Mouse (Mus musculus) lung, embryonic 15.5 days (tissue): ENCODE measurements at regions not wholly inside any gene's neighbourhood (a gene's known extent, or its start where the extent isn't known, plus 50 kb on each side); places are given as distances from the start of the nearest gene placed in this dataset.
A peak's percentile ranks its signal among the peaks of the same experiment; 100 is the strongest.
"Not testable (repeated sequence)": the region's sequence is repeated elsewhere in the genome, so short reads cannot be mapped to it uniquely, and the experiment has no call there.

Experiments
- ATAC-seq: fragments of 200-750 bp; cut with Nextera tagmentation; 2 replicates; pipeline ENCODE4 v1.8.0; 2017; ENCODE audit warnings: moderate number of reproducible peaks, borderline replicate concordance; ENCODE audit not compliant: low FRiP score, low TSS enrichment; ENCODE audit errors: extremely low read depth
- H3K27ac ChIP-seq: fragments of 300-500 bp; sonication (generic); 2 replicates; pipeline ENCODE4 v1.5.1; 2015; ENCODE audit warnings: moderate library complexity, mild to moderate bottlenecking, inconsistent platforms
- H3K27me3 ChIP-seq: fragments of 300-500 bp; sonication (generic); 2 replicates; pipeline ENCODE4 v1.6.1; 2015; ENCODE audit warnings: inconsistent platforms
- H3K36me3 ChIP-seq: fragments of 300-500 bp; sonication (generic); 2 replicates; pipeline ENCODE4 v1.6.1; 2015; ENCODE audit warnings: inconsistent platforms
- H3K4me1 ChIP-seq: fragments of 300-500 bp; sonication (generic); 2 replicates; pipeline ENCODE4 v1.6.1; 2015; ENCODE audit warnings: inconsistent platforms
- H3K4me2 ChIP-seq: fragments of 300-500 bp; sonication (generic); 2 replicates; pipeline ENCODE4 v1.6.1; 2015; ENCODE audit warnings: inconsistent platforms, mild to moderate bottlenecking, moderate library complexity
- H3K4me3 ChIP-seq: fragments of 300-500 bp; sonication (generic); 2 replicates; pipeline ENCODE4 v1.5.1; 2015; ENCODE audit warnings: mild to moderate bottlenecking, inconsistent platforms
- H3K9ac ChIP-seq: fragments of 300-500 bp; sonication (generic); 2 replicates; pipeline ENCODE4 v1.6.1; 2015; ENCODE audit warnings: inconsistent platforms
- H3K9me3 ChIP-seq: fragments of 300-500 bp; sonication (generic); 2 replicates; pipeline ENCODE4 v1.6.1; 2016; ENCODE audit warnings: inconsistent platforms
- WGBS: fragments of 180-500 bp; shearing (Covaris S2); methylation state at CpG from one replicate; pipeline ENCODE4 v1.1.7; 2015; 5-methylcytosine and 5-hydroxymethylcytosine counted together

DNA sequence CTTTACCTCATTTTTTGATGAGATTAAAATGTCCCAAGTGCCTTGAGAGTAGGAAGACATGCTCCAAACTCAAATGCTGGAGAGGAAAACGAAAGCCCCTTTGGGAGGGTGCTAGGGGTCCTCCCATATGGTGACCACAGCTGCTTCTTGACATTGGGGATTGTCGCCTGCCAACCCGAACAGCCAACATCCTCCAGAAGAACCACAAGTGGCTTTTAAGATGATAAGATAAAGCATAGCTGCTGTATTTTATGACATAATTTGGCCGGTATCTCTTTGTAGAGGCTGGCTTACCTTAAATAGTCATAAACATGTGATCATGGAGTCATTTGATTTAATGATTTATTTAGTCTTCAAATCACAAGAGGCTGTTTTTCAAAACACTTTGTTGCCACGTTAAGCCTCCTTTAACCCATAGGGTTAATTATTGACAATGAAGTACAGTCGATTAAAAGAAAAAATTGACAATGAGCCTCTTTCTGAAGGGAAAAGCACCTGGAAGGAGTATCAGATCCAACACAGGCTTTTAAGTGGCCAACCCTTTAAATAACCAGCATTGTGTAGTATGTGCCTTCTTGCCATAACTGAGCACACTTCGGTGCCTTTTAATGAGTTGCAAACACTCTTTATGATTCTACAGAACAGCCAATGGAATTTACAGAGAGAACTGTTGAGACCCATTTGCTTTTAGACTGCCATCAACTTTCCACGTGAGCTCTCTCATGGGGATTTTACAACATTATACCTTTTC, 76.1 kb upstream of the Cdk6 start:
- H3K4me1 ChIP-seq, H3K27ac ChIP-seq: not testable (repeated sequence)
- WGBS, result 52% methylated on average over 8 of the region's 8 CpGs

DNA sequence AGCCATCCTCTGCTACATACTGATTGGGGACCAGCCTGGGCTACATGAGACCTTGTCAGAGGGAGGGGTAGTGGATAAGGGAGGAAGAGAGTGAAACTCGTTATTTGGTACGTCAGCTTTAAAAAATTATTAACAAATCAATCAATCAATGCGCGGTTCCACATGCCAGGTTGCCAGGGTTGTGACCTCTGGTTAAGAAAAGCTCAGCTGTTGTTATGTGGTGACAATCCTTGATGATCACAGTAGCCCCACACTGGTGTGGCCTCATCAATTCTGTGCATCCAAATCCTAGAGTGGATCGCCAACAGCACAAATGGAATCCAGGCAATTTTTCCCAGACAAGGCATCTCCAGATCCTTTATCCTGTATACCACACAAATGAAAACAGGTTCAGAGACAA, 74.3 kb upstream of the Cdk6 start:
- ATAC-seq, result no peak
- H3K4me3 ChIP-seq, result no peak overlapping the region
- H3K27me3 ChIP-seq, result no peaks in the 10 kb centered on the region
- no peaks in the 10 kb centered on the region for H3K4me1 ChIP-seq
- H3K36me3 ChIP-seq, result no peaks in the 10 kb centered on the region
- no peaks in the 10 kb centered on the region for H3K9me3 ChIP-seq
- H3K27ac ChIP-seq, result no peak overlapping the region
- WGBS, result 76% methylated on average over 5 of the region's 5 CpGs
- no peak overlapping the region for H3K9ac ChIP-seq
- H3K4me2 ChIP-seq, result no peak overlapping the region

More for the DNA sequence above, 76.1 kb upstream of the Cdk6 start:
- not testable (repeated sequence) for H3K9me3 ChIP-seq, ATAC-seq, H3K4me3 ChIP-seq, H3K4me2 ChIP-seq, H3K9ac ChIP-seq, H3K36me3 ChIP-seq, H3K27me3 ChIP-seq

- Histone ChIP-seq H3K4me2 (no peak overlapping the region), H3K27me3 (no peaks in the 10 kb centered on the region), H3K4me3 (no peak overlapping the region), H3K9me3 (no peaks in the 10 kb centered on the region), H3K36me3 (no peaks in the 10 kb centered on the region), H3K9ac (no peak overlapping the region), H3K4me1 (no peaks in the 10 kb centered on the region), H3K27ac (no peak overlapping the region)
- peak; percentile 80 for ATAC-seq
- WGBS, result 42% methylated on average over 7 of the region's 7 CpGs
Observed at GRCm38 (mm10) chr5:3269760-3270159, 71.5 kb upstream of the Cdk6 start.

DNA sequence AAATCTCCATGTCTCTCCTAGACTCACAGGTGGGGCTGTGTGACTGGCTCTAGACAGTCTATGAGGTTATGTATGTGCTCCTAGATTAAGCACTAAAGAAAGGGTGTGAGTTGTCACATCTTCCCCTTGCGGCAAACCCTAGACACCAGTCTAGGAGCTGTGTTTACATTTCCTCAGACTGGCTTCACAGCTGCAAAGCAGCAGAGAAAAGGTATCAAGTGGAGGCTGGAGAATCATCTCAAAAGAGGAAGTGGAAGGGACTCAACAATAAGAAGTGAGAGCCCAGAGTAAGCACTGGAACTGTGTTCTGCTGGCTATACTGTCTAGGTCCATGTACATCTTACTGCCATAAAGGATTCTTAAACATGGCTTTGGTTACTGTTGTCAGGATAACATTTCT, 68.1 kb upstream of the Cdk6 start:
- not testable (repeated sequence) for H3K36me3 ChIP-seq, H3K27ac ChIP-seq, H3K4me3 ChIP-seq, H3K9ac ChIP-seq, H3K4me2 ChIP-seq, H3K9me3 ChIP-seq, H3K27me3 ChIP-seq, H3K4me1 ChIP-seq, ATAC-seq
- WGBS, result 15% methylated on average over 1 of the region's 1 CpGs

- H3K36me3 ChIP-seq, ATAC-seq: not testable (repeated sequence)
Observed at GRCm38 (mm10) chr5:3277241-3277640, 64.0 kb upstream of the Cdk6 start.

DNA sequence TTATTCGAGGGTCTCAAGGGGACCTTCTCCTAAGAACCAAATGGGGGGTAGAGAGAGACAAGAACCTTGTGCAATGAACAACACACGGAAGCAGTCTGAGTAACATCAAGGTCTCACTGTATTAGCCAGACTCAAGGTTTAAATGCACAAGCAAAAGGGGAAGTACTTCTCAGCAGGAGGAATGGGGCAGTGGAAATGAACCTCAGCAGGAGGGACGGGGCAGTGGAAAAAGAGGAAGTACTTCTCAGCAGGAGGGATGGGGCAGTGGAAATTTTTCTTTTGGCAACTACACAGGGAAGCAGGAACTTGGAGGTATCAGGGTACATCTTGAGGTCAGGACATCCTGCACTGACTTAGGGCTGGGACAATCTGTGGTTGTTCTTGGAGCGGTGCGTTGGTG, 62.3 kb upstream of the Cdk6 start:
- ATAC-seq, H3K36me3 ChIP-seq, H3K9me3 ChIP-seq, H3K4me1 ChIP-seq, H3K27ac ChIP-seq, H3K4me2 ChIP-seq, H3K4me3 ChIP-seq, H3K27me3 ChIP-seq, H3K9ac ChIP-seq: not testable (repeated sequence)
- WGBS, result 87% methylated on average over 5 of the region's 5 CpGs

More at GRCm38 (mm10) chr5:3277241-3277640, 64.0 kb upstream of the Cdk6 start:
- not testable (repeated sequence) for H3K4me2 ChIP-seq, H3K4me1 ChIP-seq, H3K27ac ChIP-seq, H3K9ac ChIP-seq, H3K9me3 ChIP-seq, H3K27me3 ChIP-seq, H3K4me3 ChIP-seq
- 87% methylated on average over 16 of the region's 16 CpGs for WGBS

DNA sequence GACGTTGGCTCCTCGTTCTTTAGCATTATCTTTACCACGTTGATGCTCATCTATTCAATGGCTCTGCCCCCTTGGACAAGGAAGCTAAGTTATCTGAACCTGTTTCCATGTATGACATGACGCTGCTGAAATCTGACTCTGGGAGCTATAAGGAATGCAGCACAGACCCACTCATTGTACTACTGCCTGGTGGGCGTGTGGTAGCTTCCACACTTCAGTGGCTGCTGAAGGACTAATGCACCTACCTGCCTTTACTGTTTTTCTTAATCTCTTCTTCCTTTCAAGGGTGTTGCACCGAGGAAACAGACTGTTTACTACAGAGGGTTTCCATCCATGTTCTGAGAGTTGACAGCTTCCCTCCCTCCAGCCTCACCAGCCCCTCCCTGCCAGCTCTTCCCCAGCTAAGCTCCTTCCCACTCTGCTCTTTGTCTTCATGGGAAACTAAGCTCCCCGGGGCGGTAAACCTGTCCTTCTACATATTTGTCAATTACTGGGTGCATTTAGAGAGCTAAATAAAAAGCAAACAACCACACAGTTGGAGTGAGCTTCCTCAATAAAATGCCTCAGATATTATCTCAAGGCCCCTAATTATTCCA, 59.3 kb upstream of the Cdk6 start:
- not testable (repeated sequence) for H3K27me3 ChIP-seq, H3K36me3 ChIP-seq, H3K27ac ChIP-seq, H3K9ac ChIP-seq, ATAC-seq, H3K4me3 ChIP-seq, H3K9me3 ChIP-seq, H3K4me1 ChIP-seq, H3K4me2 ChIP-seq
- WGBS, result 55% methylated on average over 8 of the region's 8 CpGs

GRCm38 (mm10) chr5:3283083-3283482, 58.2 kb upstream of the Cdk6 start:
- H3K9ac ChIP-seq, result no peak overlapping the region
- no peaks in the 10 kb centered on the region for H3K4me1 ChIP-seq
- H3K36me3 ChIP-seq, result no peaks in the 10 kb centered on the region
- ATAC-seq, result no peak
- no peak overlapping the region for H3K4me2 ChIP-seq
- H3K27ac ChIP-seq, result no peak overlapping the region
- H3K9me3 ChIP-seq, result no peaks in the 10 kb centered on the region
- no peak overlapping the region for H3K4me3 ChIP-seq
- no peaks in the 10 kb centered on the region for H3K27me3 ChIP-seq
- 83% methylated on average over 3 of the region's 3 CpGs for WGBS

DNA sequence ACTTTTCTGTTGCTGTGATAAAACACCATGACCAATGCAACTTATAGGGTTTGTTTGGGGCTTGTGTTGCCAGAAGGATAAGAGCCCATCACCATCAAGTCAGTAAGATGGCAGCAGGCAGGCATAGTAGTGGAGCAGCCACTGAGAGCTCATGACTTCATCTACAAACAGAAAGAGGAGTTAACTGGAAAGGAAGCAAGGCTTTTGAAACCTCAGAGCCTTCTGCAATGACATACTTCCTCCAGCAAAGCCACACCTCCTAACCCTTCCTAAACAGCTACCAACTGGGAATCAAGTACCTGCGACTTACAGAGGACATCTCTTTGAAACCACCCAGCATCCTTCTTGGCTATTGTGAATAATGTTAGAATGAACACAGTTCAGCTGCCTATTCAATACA, 57.0 kb upstream of the Cdk6 start:
- not testable (repeated sequence) for H3K4me3 ChIP-seq, H3K9ac ChIP-seq, ATAC-seq, H3K36me3 ChIP-seq, H3K27me3 ChIP-seq, H3K27ac ChIP-seq, H3K4me2 ChIP-seq, H3K4me1 ChIP-seq, H3K9me3 ChIP-seq
- 82% methylated on average over 1 of the region's 1 CpGs for WGBS

DNA sequence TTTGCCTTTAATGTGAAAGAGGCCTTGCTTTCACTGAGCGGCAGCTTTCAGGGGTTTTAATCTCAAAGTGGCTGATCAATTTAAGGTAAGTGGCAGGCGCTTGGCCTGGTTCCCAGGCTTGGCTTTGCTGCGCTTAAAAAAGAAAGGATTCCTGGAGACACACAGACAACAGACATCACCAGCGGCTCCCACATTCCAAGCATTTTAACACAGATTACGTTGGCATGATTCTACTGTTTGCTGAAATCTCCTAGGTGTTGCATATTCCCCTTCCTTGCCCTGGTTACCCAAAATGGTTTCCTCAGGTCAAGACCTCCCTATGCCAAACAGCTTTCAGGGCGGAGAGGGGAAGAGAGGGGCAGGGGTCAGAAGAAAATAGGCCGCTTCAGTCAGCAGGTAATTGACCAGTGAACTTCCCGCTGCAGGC, 51.3 kb upstream of the Cdk6 start:
- H3K27me3 ChIP-seq, H3K4me3 ChIP-seq, H3K36me3 ChIP-seq, H3K4me1 ChIP-seq, H3K27ac ChIP-seq, H3K9ac ChIP-seq, H3K9me3 ChIP-seq: not testable (repeated sequence)
- WGBS, result 15% methylated on average over 8 of the region's 8 CpGs
- H3K4me2 ChIP-seq, result 0 out of 2 replicates have a peak overlapping the region, but pooled peaks have one; percentile 2
- peak; percentile 35; the same call in 1 of the 2 replicates for ATAC-seq
